ENCODE assay signal across 12 mouse cellular contexts in the genomic region with DNA sequence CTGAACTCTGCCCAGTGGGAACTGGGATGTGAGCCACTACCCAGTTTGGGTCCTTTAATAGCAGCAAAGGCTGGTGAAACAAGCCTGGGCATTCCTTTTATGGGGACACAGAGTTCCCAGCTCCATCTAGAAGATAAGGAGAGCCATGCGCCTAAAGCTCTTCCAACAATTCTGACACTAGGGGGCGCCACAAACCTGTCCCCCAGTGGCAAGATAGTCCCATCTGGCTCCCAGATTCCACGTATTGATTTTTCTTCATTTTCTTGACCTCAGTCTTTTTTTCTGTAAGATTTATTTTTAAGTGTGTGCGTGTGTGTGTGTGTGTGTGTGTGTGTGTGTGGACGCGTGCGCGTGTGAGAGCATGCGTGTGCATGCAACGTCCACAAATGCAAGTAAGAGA. TPM values are rescaled to one million over a fixed set of nuclear protein-coding genes. Genes with fewer than 3 reads are reported as not detected.
DNase-seq lines count a peak whose midpoint lies in the region; ATAC-seq and TF ChIP-seq lines count a peak whose summit lies in the region.
"Had no signal": no experiment of that assay in that cellular context is flagged by ENCODE, and none has a peak within 500 bp of the region (broad histone marks: within the 10 kb centered on the region; RNA-seq: fewer than 3 reads in every experiment).

No protein-coding gene starts in this region.

- H3K36me3 ChIP-seq in liver, adult 2 months (ENCODE audit: control insufficient read depth, insufficient read depth, low read length): no peaks in the 10 kb centered on the region
- no peaks in the 10 kb centered on the region for H3K36me3 ChIP-seq in liver, embryonic 12.5 days
- H3K36me3 ChIP-seq: lung, embryonic 15.5 days; stomach, embryonic 15.5 days had no signal

- peak; percentile 37 for DNase-seq in embryo, embryonic 10 days (ENCODE audit: low spot score)
- DNase-seq in embryo, embryonic 9.5 days (ENCODE audit: extremely low spot score): no peak
- peak; percentile 13 for DNase-seq in liver, adult 2 months (ENCODE audit: extremely low read depth, low read depth, low spot score)
- DNase-seq in adrenal gland, adult 18-20 months (ENCODE audit: low spot score in 2 of 2): peak; percentile 32 to 54
- peak; percentile 32 for DNase-seq in gastrocnemius, postnatal 14 days
- peak; percentile 74 for DNase-seq in lung, postnatal 10 days

- intact Hi-C loops in gastrocnemius, postnatal 14 days (cut with DNase I; ENCODE audit: low total_unique reads): loop anchor here (5.0 kb wide), 1 partner anchor 102 kb away; no protein-coding TSS in a partner anchor

- no peak overlapping the region for H3K27ac ChIP-seq in liver, adult 2 months (replicated peaks; ENCODE audit: insufficient read depth, low read depth, low read length)
- H3K27ac ChIP-seq in liver, embryonic 12.5 days: no peak overlapping the region
- H3K27ac ChIP-seq: lung, embryonic 15.5 days; stomach, embryonic 15.5 days had no signal

- H3K4me1 ChIP-seq in liver, adult 2 months (ENCODE audit: control insufficient read depth, insufficient read depth, low read length): no peaks in the 10 kb centered on the region
- H3K4me1 ChIP-seq in liver, embryonic 12.5 days: no peaks in the 10 kb centered on the region
- H3K4me1 ChIP-seq: stomach, embryonic 15.5 days had no signal

- no peak overlapping the region for H3K4me2 ChIP-seq in liver, embryonic 12.5 days
- H3K4me2 ChIP-seq: lung, embryonic 15.5 days; stomach, embryonic 15.5 days had no signal

- no peak for TF ChIP-seq POLR2A in liver, adult 2 months (IDR thresholded peaks at IDR 0.05; ENCODE audit: extremely low read depth, insufficient read depth, low read length)

- no peak overlapping the region for H3K9ac ChIP-seq in liver, adult 2 months (ENCODE audit: low read depth, low read length)
- no peak overlapping the region for H3K9ac ChIP-seq in liver, embryonic 12.5 days
- H3K9ac ChIP-seq: lung, embryonic 15.5 days; stomach, embryonic 15.5 days had no signal

- peak; percentile 36; the same call in 1 of the 2 replicates for TF ChIP-seq CTCF in liver, adult 2 months (IDR thresholded peaks at IDR 0.05; ENCODE audit: low read depth, low read length)

- no peaks in the 10 kb centered on the region for H3K9me3 ChIP-seq in liver, embryonic 12.5 days (replicated peaks)
- H3K9me3 ChIP-seq: lung, embryonic 15.5 days; stomach, embryonic 15.5 days had no signal

- 76% methylated on average over 10 of the region's 10 CpGs for WGBS in liver, adult 2 months
- 64% methylated on average over 10 of the region's 10 CpGs for WGBS in liver, embryonic 12.5 days (ENCODE audit: insufficient replicate concordance)

- no peak for ATAC-seq in liver, embryonic 12.5 days
- ATAC-seq in activated CD4-positive, CD25-positive, alpha-beta regulatory T cell, adult 4 months: no peak
- ATAC-seq: Patski had no signal

- H3K4me3 ChIP-seq in liver, adult 2 months (ENCODE audit: insufficient read depth, low read depth, low read length): no peak overlapping the region
- no peak overlapping the region for H3K4me3 ChIP-seq in liver, embryonic 12.5 days
- H3K4me3 ChIP-seq: lung, embryonic 15.5 days; stomach, embryonic 15.5 days had no signal

- 0 out of 2 replicates have a peak, but pooled peaks cover 4% of the 10 kb centered on the region for H3K27me3 ChIP-seq in liver, adult 2 months (ENCODE audit: control insufficient read depth, insufficient read depth, low read length)
- H3K27me3 ChIP-seq in liver, embryonic 12.5 days (replicated peaks): no peaks in the 10 kb centered on the region
- H3K27me3 ChIP-seq: lung, embryonic 15.5 days; Patski; stomach, embryonic 15.5 days had no signal

- H3K79me2 ChIP-seq in liver, adult 2 months (ENCODE audit: control insufficient read depth, insufficient read depth, low read length): no peaks in the 10 kb centered on the region

RNA-seq across cellular contexts. Expression of gene Olfr159, which starts 10.3 kb away (rescaled TPM):
- total RNA-seq in liver, adult 2 months (2014; rRNA removed): not detected in 2 replicates
- polyA plus RNA-seq in liver, adult 2 months (2012; rRNA removed): not detected in 2 replicates
- polyA plus RNA-seq in liver, embryonic 12.5 days (2016; fragmentation: Nextera tagmentation; extraction: Ambion mirVana): not detected in 2 replicates
- not detected for total RNA-seq in adrenal gland, adult 18-20 months (2021)
- total RNA-seq in gastrocnemius, postnatal 14 days (2021): not detected
- not detected for polyA plus RNA-seq in activated CD4-positive, CD25-positive, alpha-beta regulatory T cell, adult 4 months (2017; shearing (Covaris generic))
- polyA plus RNA-seq: gonadal fat pad, adult 2 months; lung, embryonic 15.5 days; Patski; stomach, embryonic 15.5 days had no signal

RNA-seq across cellular contexts. Expression of gene Spaar, which starts 30.6 kb away (rescaled TPM):
- 0.07 and 0.18 TPM in 2 replicates for total RNA-seq in liver, adult 2 months (2014; rRNA removed)
- polyA plus RNA-seq in liver, adult 2 months (2012; rRNA removed): 0.07 and 0.12 TPM in 2 replicates
- 0.02 TPM in 2 replicates for polyA plus RNA-seq in liver, embryonic 12.5 days (2016; fragmentation: Nextera tagmentation; extraction: Ambion mirVana)
- total RNA-seq in adrenal gland, adult 18-20 months (2021): 1 to 10 TPM; 1.6 to 2.3 TPM
- 1 to 10 TPM; 1.1 to 2.2 TPM for total RNA-seq in gastrocnemius, postnatal 14 days (2021)
- under 1 TPM in 1 of 2 experiments, not detected in 1; 0.15 TPM for polyA plus RNA-seq in activated CD4-positive, CD25-positive, alpha-beta regulatory T cell, adult 4 months (2017; shearing (Covaris generic))

RNA-seq across cellular contexts. Expression of gene Hrct1, which starts 33.5 kb away (rescaled TPM):
- total RNA-seq in liver, adult 2 months (2014; rRNA removed): 0.09 and 0.13 TPM in 2 replicates
- 0.07 and 0.21 TPM in 2 replicates for polyA plus RNA-seq in liver, adult 2 months (2012; rRNA removed)
- 0.14 and 0.19 TPM in 2 replicates for polyA plus RNA-seq in liver, embryonic 12.5 days (2016; fragmentation: Nextera tagmentation; extraction: Ambion mirVana)
- 1 to 10 TPM; 2.4 to 6.4 TPM for total RNA-seq in adrenal gland, adult 18-20 months (2021)
- 1 to 10 TPM; 1.9 to 2.7 TPM for total RNA-seq in gastrocnemius, postnatal 14 days (2021)
- polyA plus RNA-seq in activated CD4-positive, CD25-positive, alpha-beta regulatory T cell, adult 4 months (2017; shearing (Covaris generic)): not detected

RNA-seq across cellular contexts. Expression of gene Olfr71, which starts 50.4 kb away (rescaled TPM):
- not detected in 2 replicates for total RNA-seq in liver, adult 2 months (2014; rRNA removed)
- polyA plus RNA-seq in liver, adult 2 months (2012; rRNA removed): not detected in 2 replicates
- polyA plus RNA-seq in liver, embryonic 12.5 days (2016; fragmentation: Nextera tagmentation; extraction: Ambion mirVana): not detected in 2 replicates
- total RNA-seq in adrenal gland, adult 18-20 months (2021): not detected
- not detected for total RNA-seq in gastrocnemius, postnatal 14 days (2021)
- polyA plus RNA-seq in activated CD4-positive, CD25-positive, alpha-beta regulatory T cell, adult 4 months (2017; shearing (Covaris generic)): under 1 TPM in 1 of 2 experiments, not detected in 1; 0.13 TPM
- polyA plus RNA-seq: gonadal fat pad, adult 2 months; lung, embryonic 15.5 days; Patski; stomach, embryonic 15.5 days had no signal

RNA-seq across cellular contexts. Expression of gene Olfr70, which starts 59.9 kb away (rescaled TPM):
- total RNA-seq in liver, adult 2 months (2014; rRNA removed): not detected in 2 replicates
- not detected in 2 replicates for polyA plus RNA-seq in liver, adult 2 months (2012; rRNA removed)
- not detected in 2 replicates for polyA plus RNA-seq in liver, embryonic 12.5 days (2016; fragmentation: Nextera tagmentation; extraction: Ambion mirVana)
- not detected for total RNA-seq in adrenal gland, adult 18-20 months (2021)
- total RNA-seq in gastrocnemius, postnatal 14 days (2021): not detected
- not detected for polyA plus RNA-seq in activated CD4-positive, CD25-positive, alpha-beta regulatory T cell, adult 4 months (2017; shearing (Covaris generic))
- polyA plus RNA-seq: gonadal fat pad, adult 2 months; lung, embryonic 15.5 days; Patski; stomach, embryonic 15.5 days had no signal
